Mouse (Mus musculus) forebrain, embryonic 10.5 days (tissue): ENCODE data around the gene Fgfr2. TPM values are rescaled to one million over a fixed set of nuclear protein-coding genes. Genes with fewer than 3 reads are reported as not detected.

Source experiments
- DNase-seq: peaks from one replicate; pipeline ENCODE4 v3.0.0-alpha.2; 2017; ENCODE audit warnings: low spot score; ENCODE audit errors: extremely low spot score
- H3K27ac ChIP-seq: fragments of 300-500 bp; sonication (generic); 2 replicates; pipeline ENCODE4 v1.5.1; 2016; ENCODE audit warnings: mild to moderate bottlenecking
- H3K27me3 ChIP-seq: fragments of 300-500 bp; sonication (generic); 2 replicates; pipeline ENCODE4 v1.6.1; 2016; ENCODE audit warnings: mild to moderate bottlenecking; ENCODE audit not compliant: poor library complexity, severe bottlenecking
- H3K36me3 ChIP-seq: fragments of 300-500 bp; sonication (generic); replicated peaks from 2 replicates; pipeline ENCODE4 v1.6.1; 2016; ENCODE audit warnings: mild to moderate bottlenecking, moderate library complexity
- H3K4me1 ChIP-seq: fragments of 300-500 bp; sonication (generic); 2 replicates; pipeline ENCODE4 v1.6.1; 2016
- H3K4me3 ChIP-seq: fragments of 300-500 bp; sonication (generic); 2 replicates; pipeline ENCODE4 v1.5.1; 2016; ENCODE audit warnings: mild to moderate bottlenecking, moderate library complexity
- H3K9me3 ChIP-seq: fragments of 300-500 bp; sonication (generic); 2 replicates; pipeline ENCODE4 v1.6.1; 2016; ENCODE audit warnings: mild to moderate bottlenecking, moderate library complexity
- WGBS: fragments of 180-500 bp; shearing (Covaris S2); methylation state at CpG from one replicate; pipeline ENCODE4 v1.1.7; 2016; 5-methylcytosine and 5-hydroxymethylcytosine counted together
- polyA plus RNA-seq: library from polyadenylated mRNA; unstranded; fragments of >200 nt; fragmentation: Nextera tagmentation; extraction: Ambion mirVana; gene quantifications from 2 replicates; pipeline ENCODE4 v1.2.1, GENCODE M21; 2016

The Fgfr2 gene
- polyA plus RNA-seq, 1 experiment from 2014 or later: 55.7 TPM

GRCm38 (mm10) chr7:132976079-132976478 is 147.1 kb downstream of the Fgfr2 start:
- Histone ChIP-seq H3K36me3 (peaks cover 69% of the 10 kb centered on the region), H3K9me3 (no peaks in the 10 kb centered on the region), H3K4me1 (no peaks in the 10 kb centered on the region), H3K4me3 (no peak overlapping the region), H3K27me3 (no peaks in the 10 kb centered on the region), H3K27ac (no peak overlapping the region)
- 87% methylated on average over 2 of the region's 2 CpGs for WGBS
- no peak for DNase-seq

DNA sequence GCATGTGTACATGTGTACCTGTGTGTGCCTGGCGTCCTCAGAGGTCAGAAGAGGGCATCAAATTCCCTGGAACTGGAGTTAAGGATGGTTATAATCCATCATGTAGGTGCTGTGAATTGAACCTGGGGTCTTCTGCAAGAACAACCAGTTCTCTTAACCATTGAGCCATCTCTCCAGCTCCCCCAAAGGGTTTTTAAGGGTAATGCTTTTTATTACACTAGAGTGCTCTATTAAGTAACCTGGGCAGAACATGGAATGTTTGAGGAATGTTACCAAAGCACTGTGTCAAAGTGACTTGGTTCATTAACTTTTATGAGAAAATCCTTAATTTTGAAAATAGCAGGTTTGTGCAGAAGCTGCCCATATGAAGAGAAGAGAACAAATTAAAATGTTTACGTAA is 151.1 kb downstream of the Fgfr2 start:
- no peaks in the 10 kb centered on the region for H3K9me3 ChIP-seq
- H3K27me3 ChIP-seq: no peaks in the 10 kb centered on the region
- H3K4me1 ChIP-seq: no peaks in the 10 kb centered on the region
- H3K36me3 ChIP-seq: peaks cover 50% of the 10 kb centered on the region
- 89% methylated on average over 2 of the region's 2 CpGs for WGBS
- H3K4me3 ChIP-seq: no peak overlapping the region
- DNase-seq: no peak
- no peak overlapping the region for H3K27ac ChIP-seq

- 84% methylated on average over 2 of the region's 2 CpGs for WGBS
- Histone ChIP-seq H3K4me3 (no peak overlapping the region), H3K36me3 (peaks cover 23% of the 10 kb centered on the region), H3K4me1 (no peaks in the 10 kb centered on the region), H3K27me3 (no peaks in the 10 kb centered on the region), H3K9me3 (no peaks in the 10 kb centered on the region), H3K27ac (no peak overlapping the region)
- no peak for DNase-seq
Measured at GRCm38 (mm10) chr7:132965707-132966106, 157.4 kb downstream of the Fgfr2 start.

DNA sequence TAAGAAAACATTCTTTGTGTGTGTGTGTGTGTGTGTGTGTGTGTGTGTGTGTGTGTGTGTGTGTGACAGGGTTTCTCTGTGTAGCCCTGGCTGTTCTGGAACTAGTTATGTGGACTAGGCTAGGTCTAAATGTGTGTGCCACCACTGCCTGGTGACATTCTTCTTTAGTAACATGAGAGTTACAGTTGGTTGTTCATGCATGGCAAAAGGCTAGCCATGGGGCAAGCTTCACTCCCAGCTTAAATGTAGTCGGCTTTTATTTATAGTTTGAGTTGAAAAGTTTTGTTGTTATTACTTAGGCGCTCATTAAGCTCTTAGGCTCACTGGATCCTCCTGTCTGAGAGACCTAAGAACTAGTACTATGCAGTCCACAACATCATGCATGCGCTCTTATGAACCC is 158.8 kb downstream of the Fgfr2 start:
- no peak for DNase-seq
- Histone ChIP-seq H3K4me1 (no peaks in the 10 kb centered on the region), H3K27me3 (no peaks in the 10 kb centered on the region), H3K9me3 (no peaks in the 10 kb centered on the region), H3K4me3 (no peak overlapping the region), H3K36me3 (peaks cover 22% of the 10 kb centered on the region), H3K27ac (no peak overlapping the region)
- 88% methylated on average over 3 of the region's 3 CpGs for WGBS

- WGBS: 94% methylated on average over 3 of the region's 3 CpGs
- Histone ChIP-seq H3K4me3 (no peak overlapping the region), H3K27me3 (no peaks in the 10 kb centered on the region), H3K36me3 (peaks cover 3% of the 10 kb centered on the region; the same call in 1 of the 2 replicates), H3K27ac (no peak overlapping the region), H3K4me1 (no peaks in the 10 kb centered on the region), H3K9me3 (no peaks in the 10 kb centered on the region)
- no peak for DNase-seq
Measured at GRCm38 (mm10) chr7:132950613-132951012, 172.5 kb downstream of the Fgfr2 start.

DNA sequence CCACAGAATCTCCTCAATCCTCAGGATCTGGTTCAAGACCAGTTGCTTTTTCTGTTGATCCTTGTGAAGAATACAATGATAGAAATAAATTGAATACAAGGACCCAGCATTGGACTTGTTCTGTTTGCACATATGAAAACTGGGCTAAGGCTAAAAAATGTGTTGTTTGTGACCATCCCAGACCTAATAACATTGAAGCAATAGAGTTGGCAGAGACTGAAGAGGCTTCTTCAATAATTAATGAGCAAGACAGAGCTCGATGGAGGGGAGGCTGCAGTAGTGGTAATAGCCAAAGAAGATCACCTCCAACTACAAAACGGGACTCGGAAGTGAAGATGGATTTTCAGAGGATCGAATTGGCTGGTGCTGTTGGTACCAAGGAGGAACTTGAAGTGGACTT is 173.2 kb downstream of the Fgfr2 start:
- Histone ChIP-seq H3K9me3 (no peaks in the 10 kb centered on the region), H3K27ac (no peak overlapping the region), H3K4me3 (no peak overlapping the region), H3K27me3 (no peaks in the 10 kb centered on the region), H3K4me1 (no peaks in the 10 kb centered on the region), H3K36me3 (peaks cover 3% of the 10 kb centered on the region; the same call in 1 of the 2 replicates)
- 92% methylated on average over 4 of the region's 4 CpGs for WGBS
- DNase-seq: no peak

- no peaks in the 10 kb centered on the region for H3K9me3 ChIP-seq
- H3K4me1 ChIP-seq: no peaks in the 10 kb centered on the region
- no peaks in the 10 kb centered on the region for H3K36me3 ChIP-seq
- 93% methylated on average over 2 of the region's 2 CpGs for WGBS
- no peak for DNase-seq
- H3K4me3 ChIP-seq: no peak overlapping the region
- H3K27me3 ChIP-seq: no peaks in the 10 kb centered on the region
- H3K27ac ChIP-seq: no peak overlapping the region
Measured at GRCm38 (mm10) chr7:132940569-132940968, 182.6 kb downstream of the Fgfr2 start.

- no peaks in the 10 kb centered on the region for H3K4me1 ChIP-seq
- H3K9me3 ChIP-seq: no peaks in the 10 kb centered on the region
- no peak overlapping the region for H3K27ac ChIP-seq
- no peak overlapping the region for H3K4me3 ChIP-seq
- H3K36me3 ChIP-seq: no peaks in the 10 kb centered on the region
- no peak for DNase-seq
- H3K27me3 ChIP-seq: no peaks in the 10 kb centered on the region
- WGBS: 87% methylated on average over 2 of the region's 2 CpGs
Measured at GRCm38 (mm10) chr7:132939118-132939517, 184.0 kb downstream of the Fgfr2 start.

DNA sequence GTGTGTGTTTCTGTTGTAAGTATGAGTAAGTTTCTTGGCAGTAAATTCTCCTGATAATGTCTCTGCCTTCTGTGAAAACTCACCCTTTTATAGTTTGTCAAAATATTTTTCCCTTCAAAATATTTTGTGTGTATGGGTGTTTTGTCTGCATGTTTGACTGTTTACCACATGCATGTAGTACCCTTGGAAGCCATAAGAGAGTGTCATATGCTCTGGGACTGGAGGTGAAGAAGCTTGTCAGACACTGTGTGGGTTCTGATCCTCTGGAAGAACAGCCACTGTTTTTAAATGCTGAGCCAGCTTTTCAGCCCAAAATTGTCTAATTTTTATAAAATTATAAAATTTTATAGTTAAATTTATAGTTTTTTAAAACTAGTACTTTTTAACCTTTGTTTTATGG is 188.4 kb downstream of the Fgfr2 start:
- Histone ChIP-seq H3K9me3 (no peaks in the 10 kb centered on the region), H3K36me3 (no peaks in the 10 kb centered on the region), H3K27me3 (no peaks in the 10 kb centered on the region), H3K27ac (no peak overlapping the region), H3K4me1 (peaks cover 20% of the 10 kb centered on the region), H3K4me3 (no peak overlapping the region)
- DNase-seq: no peak

GRCm38 (mm10) chr7:132933331-132933730 is 189.8 kb downstream of the Fgfr2 start:
- 83% methylated on average over 1 of the region's 1 CpGs for WGBS
- no peak overlapping the region for H3K27ac ChIP-seq
- peaks cover 20% of the 10 kb centered on the region for H3K4me1 ChIP-seq
- no peak for DNase-seq
- H3K36me3 ChIP-seq: no peaks in the 10 kb centered on the region
- no peak overlapping the region for H3K4me3 ChIP-seq
- H3K27me3 ChIP-seq: no peaks in the 10 kb centered on the region
- no peaks in the 10 kb centered on the region for H3K9me3 ChIP-seq

DNA sequence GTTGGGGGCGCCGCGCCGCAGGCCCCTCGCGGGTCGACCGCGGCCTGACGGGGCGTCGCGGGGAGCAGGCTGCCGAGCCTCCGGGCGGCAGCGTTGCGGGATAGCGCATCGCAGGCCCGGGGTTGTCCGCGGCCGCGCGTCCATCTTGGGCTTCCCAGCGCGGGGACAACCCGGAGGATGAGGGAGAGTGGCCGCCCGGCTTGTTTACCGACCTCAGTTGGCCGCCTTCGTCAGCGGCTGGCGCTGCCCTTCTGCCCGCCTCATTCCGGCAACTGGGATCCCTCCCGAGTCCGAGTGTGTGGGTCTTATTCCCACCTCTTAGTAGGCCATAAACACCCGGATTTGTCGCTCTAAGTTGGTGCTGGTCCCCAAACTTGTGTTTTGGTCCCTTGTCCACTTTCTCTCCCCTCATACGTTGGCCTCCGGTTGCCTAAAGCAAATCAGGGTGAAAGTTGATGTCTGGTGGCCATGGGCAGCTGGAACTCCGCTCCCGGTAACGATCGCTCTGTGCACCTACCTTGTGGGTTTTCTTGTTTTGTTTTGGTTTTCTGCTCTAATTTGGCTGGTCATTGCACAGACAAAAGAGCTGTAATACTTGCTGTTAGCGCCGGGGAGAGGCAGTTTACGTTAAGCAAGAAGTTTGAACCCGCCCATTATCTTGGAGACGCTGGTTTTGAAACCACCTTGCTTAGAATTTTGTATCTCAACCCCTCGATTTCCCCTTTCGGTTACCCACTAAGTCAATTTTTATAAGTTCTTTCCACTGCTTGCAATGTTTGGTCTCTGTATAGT is 191.4 kb downstream of the Fgfr2 start:
- Histone ChIP-seq H3K36me3 (no peaks in the 10 kb centered on the region), H3K9me3 (no peaks in the 10 kb centered on the region), H3K27me3 (no peaks in the 10 kb centered on the region), H3K4me3 (peak overlapping the region; percentile 97), H3K4me1 (peaks cover 20% of the 10 kb centered on the region), H3K27ac (peak overlapping the region; percentile 96)
- under 1% methylated on average over 55 of the region's 55 CpGs for WGBS
- DNase-seq: peak; percentile 53

DNA sequence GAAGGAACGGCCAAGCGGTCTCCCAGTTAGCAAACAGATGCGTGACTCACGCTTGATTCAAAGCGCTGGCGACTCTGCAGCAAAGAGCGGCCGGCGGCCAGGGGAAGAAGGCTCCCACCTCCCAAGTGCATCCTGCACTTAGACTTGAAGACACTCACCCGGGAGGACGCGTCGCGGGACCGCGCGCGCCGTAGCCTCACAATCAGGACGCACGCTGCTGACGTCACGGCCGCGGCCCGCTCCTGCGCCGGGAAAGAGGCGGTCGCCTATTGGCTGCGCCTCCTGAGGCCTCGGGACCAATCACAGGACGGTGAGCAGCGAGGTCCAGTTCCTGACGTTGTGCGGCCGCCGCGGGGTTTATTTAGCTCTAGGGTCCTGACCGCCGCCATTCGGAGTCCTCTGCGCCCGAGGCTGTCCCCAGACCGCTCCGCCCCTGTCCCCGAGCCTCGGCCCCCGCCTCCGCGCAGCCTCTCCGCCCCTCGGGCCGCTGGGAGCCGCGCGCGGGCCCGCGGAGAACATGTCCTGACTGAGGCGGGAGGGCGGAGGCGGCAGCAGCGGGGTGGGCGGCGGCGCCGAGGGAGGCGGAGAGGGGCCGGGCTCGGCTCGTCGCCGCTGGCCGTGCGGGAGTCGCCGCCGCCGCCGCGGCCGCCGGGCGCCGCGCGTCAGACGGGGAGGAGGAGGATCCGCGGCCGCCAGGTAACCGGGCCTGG is 192.1 kb downstream of the Fgfr2 start, which contains the start of gene Zranb1:
Zranb1 (plus strand) TSS at position 293 of the 710 bp plus-strand sequence.
- Histone ChIP-seq H3K4me3 (peak within 1 kb of the TSS; percentile 97), H3K4me1 (peaks cover 20% of the 10 kb centered on the region), H3K27ac (peak within 1 kb of the TSS; percentile 96), H3K36me3 (no peaks in the 10 kb centered on the region), H3K27me3 (no peaks in the 10 kb centered on the region), H3K9me3 (no peaks in the 10 kb centered on the region)
- under 1% methylated on average over 87 of the region's 93 CpGs for WGBS
- DNase-seq: peak; percentile 98

GRCm38 (mm10) chr7:132930055-132930454 is 193.1 kb downstream of the Fgfr2 start:
- Histone ChIP-seq H3K27ac (peak overlapping the region; percentile 96; the same call in 1 of the 2 replicates), H3K27me3 (no peaks in the 10 kb centered on the region), H3K36me3 (no peaks in the 10 kb centered on the region), H3K9me3 (no peaks in the 10 kb centered on the region), H3K4me3 (peak overlapping the region; percentile 97), H3K4me1 (peaks cover 20% of the 10 kb centered on the region)
- 89% methylated on average over 5 of the region's 5 CpGs for WGBS
- DNase-seq: no peak
